Comparison of ENCODE assay signal across 23 mouse cellular contexts in genomic region chr7:77477519-77477918, GRCm38 (mm10).
DNase-seq lines count a peak whose midpoint lies in the region; ATAC-seq lines count a peak whose summit lies in the region.
"Had no signal": no experiment of that assay in that cellular context is flagged by ENCODE, and none has a peak within 500 bp of the region (broad histone marks: within the 10 kb centered on the region; RNA-seq: fewer than 3 reads in every experiment).

No protein-coding gene starts in this region.

- no peaks in the 10 kb centered on the region for H3K4me1 ChIP-seq in embryonic facial prominence, embryonic 10.5 days
- H3K4me1 ChIP-seq in kidney, embryonic 16.5 days (ENCODE audit: insufficient read depth, low read length): no peaks in the 10 kb centered on the region
- H3K4me1 ChIP-seq: embryonic facial prominence, embryonic 12.5 days; forebrain, embryonic 13.5 days; heart, embryonic 10.5 days; midbrain, embryonic 12.5 days had no signal

- no peak overlapping the region for H3K4me2 ChIP-seq in kidney, embryonic 16.5 days (replicated peaks; ENCODE audit: low read depth, low read length)
- H3K4me2 ChIP-seq: embryonic facial prominence, embryonic 12.5 days; forebrain, embryonic 13.5 days; midbrain, embryonic 12.5 days had no signal

- no peaks in the 10 kb centered on the region for H3K9me3 ChIP-seq in embryonic facial prominence, embryonic 10.5 days
- H3K9me3 ChIP-seq in kidney, embryonic 16.5 days (ENCODE audit: low read length): no peaks in the 10 kb centered on the region
- H3K9me3 ChIP-seq: embryonic facial prominence, embryonic 12.5 days; forebrain, embryonic 13.5 days; heart, embryonic 10.5 days; midbrain, embryonic 12.5 days had no signal

- WGBS in embryonic facial prominence, embryonic 10.5 days: 81% methylated on average over 2 of the region's 2 CpGs
- WGBS in kidney, embryonic 16.5 days: 68% methylated on average over 2 of the region's 2 CpGs

- no peak overlapping the region for H3K27ac ChIP-seq in embryonic facial prominence, embryonic 10.5 days (replicated peaks)
- H3K27ac ChIP-seq in kidney, embryonic 16.5 days (ENCODE audit: low read length): no peak overlapping the region
- H3K27ac ChIP-seq: embryonic facial prominence, embryonic 12.5 days; forebrain, embryonic 13.5 days; gastrocnemius, adult 2 months; heart, embryonic 10.5 days; liver, embryonic 14.5 days; midbrain, embryonic 12.5 days had no signal

- no peak for ATAC-seq in kidney, embryonic 16.5 days (ENCODE audit: low FRiP score, low TSS enrichment)
- ATAC-seq: activated CD4-positive, CD25-positive, alpha-beta regulatory T cell, adult 4 months; forebrain, embryonic 13.5 days; inflammation-experienced regulatory T-cells, adult 6 months; Patski had no signal

- no peaks in the 10 kb centered on the region for H3K27me3 ChIP-seq in embryonic facial prominence, embryonic 10.5 days (replicated peaks; ENCODE audit: low read depth, poor library complexity, severe bottlenecking)
- no peaks in the 10 kb centered on the region for H3K27me3 ChIP-seq in kidney, embryonic 16.5 days (ENCODE audit: insufficient read depth, low read length)
- H3K27me3 ChIP-seq: embryonic facial prominence, embryonic 12.5 days; forebrain, embryonic 13.5 days; midbrain, embryonic 12.5 days; Patski had no signal

- no peaks in the 10 kb centered on the region for H3K36me3 ChIP-seq in embryonic facial prominence, embryonic 10.5 days (replicated peaks)
- no peaks in the 10 kb centered on the region for H3K36me3 ChIP-seq in kidney, embryonic 16.5 days (ENCODE audit: insufficient read depth, low read length)
- H3K36me3 ChIP-seq: embryonic facial prominence, embryonic 12.5 days; heart, embryonic 10.5 days; midbrain, embryonic 12.5 days had no signal

- no peak overlapping the region for H3K4me3 ChIP-seq in embryonic facial prominence, embryonic 10.5 days
- H3K4me3 ChIP-seq in kidney, embryonic 16.5 days (ENCODE audit: low read length): no peak overlapping the region
- H3K4me3 ChIP-seq: embryonic facial prominence, embryonic 12.5 days; erythroblast, embryonic 14.5 days; forebrain, embryonic 13.5 days; gastrocnemius, adult 2 months; heart, embryonic 10.5 days; midbrain, embryonic 12.5 days had no signal

- no peak overlapping the region for H3K9ac ChIP-seq in kidney, embryonic 16.5 days (replicated peaks; ENCODE audit: low read length)
- H3K9ac ChIP-seq: embryonic facial prominence, embryonic 12.5 days; forebrain, embryonic 13.5 days; liver, embryonic 14.5 days; midbrain, embryonic 12.5 days had no signal

- peak; percentile 3 for DNase-seq in layer of hippocampus, adult 11-12 months (ENCODE audit: low spot score)
- DNase-seq in layer of hippocampus, postnatal 25 days (ENCODE audit: extremely low spot score in 1 of 2, low spot score in 1 of 2): no peak
- DNase-seq in ovary, postnatal 14 days (ENCODE audit: low spot score): peak; percentile 3
- no peak for DNase-seq in ovary, adult 18-20 months (ENCODE audit: low spot score)
- DNase-seq in adipocyte (ENCODE audit: low spot score): peak; percentile 30
- DNase-seq in brain, adult 2 months (ENCODE audit: low read depth, low spot score): peak; percentile 16
- no peak for DNase-seq in embryonic facial prominence, embryonic 10.5 days (ENCODE audit: low spot score)
- DNase-seq: cerebellum, adult 9-11 months; gastrocnemius, adult 2 months; heart, postnatal 10 days; kidney, adult 8-10 months; kidney, postnatal 25 days; thymus, postnatal 4 days had no signal

Comparison
In these comparisons a context has a peak if more than half of its experiments do, and no peak if none do; other contexts are left out.
1. DNase-seq: peak in layer of hippocampus, adult 11-12 months (single experiment), ovary, postnatal 14 days (single experiment), adipocyte (single experiment) and brain, adult 2 months (single experiment); none in layer of hippocampus, postnatal 25 days (0 of 2), ovary, adult 18-20 months (single experiment) and embryonic facial prominence, embryonic 10.5 days (single experiment).